Mouse (Mus musculus) embryo, embryonic 9.5 days (tissue): ENCODE measurements around the gene Dnajc1.

ENCODE experiments used
- DNase-seq: peaks from one replicate; pipeline ENCODE4 v3.0.0-alpha.2; 2017; ENCODE audit errors: extremely low spot score

The Dnajc1 gene

DNA sequence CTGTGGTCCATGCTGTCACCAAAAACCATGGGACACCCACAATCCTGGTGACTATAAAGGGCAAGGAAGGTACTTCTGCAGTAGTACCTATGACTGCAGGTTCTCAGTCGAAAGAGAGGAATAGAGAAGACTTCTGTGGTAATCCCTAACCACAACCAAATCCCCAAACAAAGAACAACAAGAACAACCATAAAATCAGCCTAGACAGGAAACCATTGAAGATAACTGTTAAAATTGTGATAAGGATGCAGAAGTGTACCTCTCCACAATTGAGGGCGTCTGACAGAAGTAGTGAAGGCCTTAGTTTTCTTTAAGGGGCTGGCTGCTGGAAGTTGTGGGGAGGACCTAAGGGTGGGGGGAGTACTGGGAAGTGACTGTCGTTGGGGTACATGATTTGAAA is 91.7 kb downstream of the Dnajc1 start:
- no peak for DNase-seq

DNA sequence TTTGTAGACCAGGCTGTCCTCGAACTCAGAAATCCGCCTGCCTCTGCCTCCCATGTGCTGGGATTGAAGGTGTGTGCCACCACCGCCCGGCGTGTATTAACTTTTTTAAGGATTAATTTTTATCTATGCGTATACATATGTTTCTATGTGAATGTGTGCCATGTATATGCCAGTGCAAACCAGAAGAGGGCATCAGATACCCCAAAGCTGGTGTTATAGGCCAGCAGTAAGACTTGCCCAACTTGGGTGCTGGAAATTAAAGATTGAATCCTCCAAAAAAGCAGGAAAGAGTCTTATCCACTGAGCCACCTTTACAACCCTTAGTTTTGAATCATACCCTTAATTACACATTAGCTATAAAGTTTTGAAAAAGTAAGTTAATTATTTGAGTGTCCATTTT is 107.5 kb downstream of the Dnajc1 start:
- DNase-seq = no peak

- DNase-seq = no peak
Measured at GRCm38 (mm10) chr2:18265736-18266135, 126.9 kb downstream of the Dnajc1 start.

DNA sequence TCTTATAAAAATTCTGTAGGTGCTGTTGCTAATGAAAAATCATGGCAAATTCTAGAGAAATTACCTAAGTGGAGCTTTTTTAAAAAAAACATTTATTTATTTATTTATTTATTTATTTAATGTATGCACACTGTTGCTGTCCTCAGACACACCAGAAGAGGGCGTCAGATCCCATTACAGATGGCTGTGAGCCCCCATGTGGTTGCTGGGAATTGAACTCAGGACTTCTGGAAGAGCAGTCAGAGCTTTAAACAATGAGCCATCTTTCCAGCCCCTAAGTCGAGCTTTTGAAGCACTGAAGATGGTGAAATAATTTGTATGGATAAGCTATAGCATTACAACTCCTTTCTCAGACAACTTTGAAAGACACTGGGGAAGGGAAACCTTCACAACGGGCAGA is 128.1 kb downstream of the Dnajc1 start:
- no peak for DNase-seq

GRCm38 (mm10) chr2:18262298-18262697 is 130.3 kb downstream of the Dnajc1 start:
- DNase-seq = no peak

GRCm38 (mm10) chr2:18249224-18249623 is 143.4 kb downstream of the Dnajc1 start:
- DNase-seq = no peak

GRCm38 (mm10) chr2:18235524-18235923 is 157.1 kb downstream of the Dnajc1 start:
- no peak for DNase-seq

- peak; percentile 57 for DNase-seq
Measured at GRCm38 (mm10) chr2:18232883-18233567, 159.6 kb downstream of the Dnajc1 start.

- DNase-seq = no peak
Measured at GRCm38 (mm10) chr2:18231143-18231542, 161.5 kb downstream of the Dnajc1 start.

DNA sequence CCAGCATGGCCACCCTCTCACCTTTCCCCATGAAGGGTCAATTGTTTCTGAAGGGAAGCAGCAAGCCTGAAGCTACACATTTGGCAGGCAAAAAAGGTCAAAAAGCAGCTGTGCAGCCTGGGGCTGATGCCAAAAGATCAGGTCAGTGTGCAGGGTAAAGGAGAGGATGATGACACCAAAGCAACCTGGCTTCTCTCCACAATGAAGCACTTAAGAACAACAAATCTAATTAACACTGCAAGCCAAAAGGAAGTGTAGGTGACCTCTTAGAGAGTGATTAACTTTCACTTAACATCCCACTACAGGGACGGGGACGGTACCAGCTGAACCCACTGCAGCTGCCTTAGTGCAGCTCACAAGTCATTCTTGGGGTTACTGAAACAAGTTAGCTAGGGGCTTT is 163.4 kb downstream of the Dnajc1 start:
- peak; percentile 63 for DNase-seq

DNA sequence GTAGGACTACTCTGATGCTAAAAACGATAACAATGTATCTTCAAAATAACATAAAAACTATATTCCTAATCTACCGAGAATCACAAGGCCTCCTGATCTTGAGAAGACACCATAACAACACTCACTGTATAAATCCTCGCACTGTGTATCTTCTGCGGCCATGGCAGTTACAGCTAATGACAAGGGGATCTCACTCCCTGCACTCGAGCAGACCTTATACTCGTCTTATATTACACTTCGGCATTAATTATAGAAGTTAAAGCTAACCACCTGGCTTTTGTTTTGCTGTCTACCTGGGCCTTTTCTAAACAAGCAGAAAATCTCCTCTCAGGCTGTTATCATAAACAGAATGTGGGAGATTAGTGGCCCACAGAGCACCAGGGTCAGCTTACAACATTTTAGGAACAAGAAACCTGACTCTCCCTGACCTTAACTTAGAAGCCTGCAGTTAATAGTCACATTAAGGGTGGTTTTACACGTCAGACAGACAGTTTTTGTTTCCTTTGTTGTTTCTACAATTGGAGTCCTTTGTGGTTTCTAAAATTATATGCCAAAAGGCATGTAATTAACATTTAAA is 164.1 kb downstream of the Dnajc1 start:
- peak; percentile 35 for DNase-seq

DNA sequence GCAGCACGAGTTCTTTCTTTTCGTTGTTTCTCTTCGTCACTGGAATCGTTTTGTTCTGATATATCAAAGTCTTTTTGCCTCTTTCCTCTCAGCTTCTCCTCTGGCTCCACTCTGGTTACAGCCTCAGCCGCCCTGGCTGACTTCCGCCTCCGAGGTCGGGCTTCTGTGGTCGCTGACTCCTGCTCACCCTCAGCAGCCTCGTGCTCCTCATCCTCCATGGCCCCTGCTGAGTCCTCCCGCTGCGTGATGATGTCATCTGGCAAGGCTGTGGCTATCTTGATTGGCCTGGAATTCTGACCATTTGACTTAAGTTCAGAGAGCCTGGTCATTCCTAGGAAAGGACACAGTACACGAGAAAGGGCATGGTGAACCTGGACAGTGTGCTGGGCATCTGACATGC is 173.1 kb downstream of the Dnajc1 start:
- DNase-seq = no peak

GRCm38 (mm10) chr2:18219136-18219535 is 173.5 kb downstream of the Dnajc1 start:
- DNase-seq = no peak

DNA sequence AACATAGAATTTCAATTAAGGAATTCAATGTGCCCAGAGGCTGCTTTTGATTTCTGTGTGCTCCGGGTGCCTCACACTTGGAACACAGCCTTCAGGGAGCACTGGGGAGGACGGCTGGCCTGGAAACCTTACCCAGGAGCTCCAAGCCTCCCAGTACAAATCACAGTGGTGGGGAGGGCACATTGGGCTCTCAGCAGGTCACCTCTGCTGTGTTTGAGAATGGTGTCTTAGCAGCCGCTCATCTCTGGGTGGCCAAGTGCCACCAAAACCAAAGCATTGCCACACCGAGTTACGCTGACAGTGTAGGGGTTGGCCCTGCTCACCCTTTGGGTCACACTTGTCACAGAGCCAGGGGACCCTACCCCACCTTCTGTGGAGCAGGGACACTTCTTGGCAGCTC is 174.1 kb downstream of the Dnajc1 start:
- no peak for DNase-seq

- no peak for DNase-seq
Measured at GRCm38 (mm10) chr2:18217867-18218266, 174.8 kb downstream of the Dnajc1 start.

- no peak for DNase-seq
Measured at GRCm38 (mm10) chr2:18214031-18214430, 178.6 kb downstream of the Dnajc1 start.

- DNase-seq = no peak
Measured at GRCm38 (mm10) chr2:18209948-18210347, 182.7 kb downstream of the Dnajc1 start.

GRCm38 (mm10) chr2:18209211-18209823 is 183.3 kb downstream of the Dnajc1 start:
- DNase-seq = no peak

DNA sequence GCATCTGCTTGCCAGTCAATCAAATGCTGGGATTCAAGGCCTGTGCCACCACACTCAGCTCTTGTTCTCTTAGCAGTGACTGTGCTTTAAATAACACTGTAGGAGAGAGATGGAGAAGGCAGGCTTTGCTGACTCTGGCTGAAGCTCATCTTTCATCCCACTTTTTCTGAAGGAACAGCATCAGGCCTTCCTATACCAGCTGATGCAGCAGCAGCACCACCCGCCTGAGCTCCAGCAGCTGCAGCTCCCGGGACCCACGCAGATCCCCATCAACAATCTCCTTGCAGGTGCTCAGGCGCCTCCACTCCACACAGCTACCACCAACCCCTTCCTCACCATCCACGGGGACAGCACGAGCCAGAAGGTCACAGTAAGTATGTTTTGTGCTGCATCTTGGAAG is 184.1 kb downstream of the Dnajc1 start:
- no peak for DNase-seq

DNA sequence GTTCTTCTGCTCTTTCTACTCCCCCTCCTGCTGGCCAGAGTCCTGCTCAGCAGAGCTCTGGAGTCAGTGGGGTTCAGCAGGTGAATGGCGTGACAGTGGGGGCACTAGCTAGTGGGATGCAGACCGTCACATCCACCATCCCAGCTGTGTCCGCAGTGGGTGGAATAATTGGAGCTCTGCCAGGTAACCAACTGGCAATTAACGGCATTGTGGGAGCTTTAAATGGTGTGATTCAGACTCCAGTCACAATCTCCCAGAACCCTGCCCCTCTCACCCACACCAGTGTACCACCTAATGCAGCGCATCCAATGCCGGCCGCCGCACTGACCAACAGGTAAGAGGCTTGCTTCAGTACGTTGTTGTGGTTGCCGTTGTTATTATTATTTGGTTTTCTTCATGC is 185.8 kb downstream of the Dnajc1 start:
- no peak for DNase-seq

DNA sequence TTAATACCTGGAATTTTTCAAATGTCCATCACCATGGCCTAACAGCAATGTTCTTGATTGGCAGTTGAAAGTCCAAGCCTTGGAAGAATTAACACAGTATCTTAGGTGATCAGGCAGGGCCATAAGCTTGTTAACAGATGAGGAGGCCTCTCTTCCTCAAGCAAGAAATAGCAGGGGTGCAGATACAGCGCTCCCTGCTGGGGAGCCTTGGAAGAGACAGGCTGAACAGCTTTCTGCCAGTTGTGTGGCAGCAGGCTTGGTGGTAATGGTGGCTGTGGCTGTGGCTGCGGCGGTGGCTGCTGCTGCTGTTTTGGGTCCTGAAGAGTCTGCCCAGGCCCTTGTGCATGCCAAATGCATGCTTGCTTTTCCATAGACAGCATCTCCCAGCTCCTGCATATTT is 187.5 kb downstream of the Dnajc1 start:
- DNase-seq = peak; percentile 61

- DNase-seq = no peak
Measured at GRCm38 (mm10) chr2:18202923-18203322, 189.7 kb downstream of the Dnajc1 start.

DNA sequence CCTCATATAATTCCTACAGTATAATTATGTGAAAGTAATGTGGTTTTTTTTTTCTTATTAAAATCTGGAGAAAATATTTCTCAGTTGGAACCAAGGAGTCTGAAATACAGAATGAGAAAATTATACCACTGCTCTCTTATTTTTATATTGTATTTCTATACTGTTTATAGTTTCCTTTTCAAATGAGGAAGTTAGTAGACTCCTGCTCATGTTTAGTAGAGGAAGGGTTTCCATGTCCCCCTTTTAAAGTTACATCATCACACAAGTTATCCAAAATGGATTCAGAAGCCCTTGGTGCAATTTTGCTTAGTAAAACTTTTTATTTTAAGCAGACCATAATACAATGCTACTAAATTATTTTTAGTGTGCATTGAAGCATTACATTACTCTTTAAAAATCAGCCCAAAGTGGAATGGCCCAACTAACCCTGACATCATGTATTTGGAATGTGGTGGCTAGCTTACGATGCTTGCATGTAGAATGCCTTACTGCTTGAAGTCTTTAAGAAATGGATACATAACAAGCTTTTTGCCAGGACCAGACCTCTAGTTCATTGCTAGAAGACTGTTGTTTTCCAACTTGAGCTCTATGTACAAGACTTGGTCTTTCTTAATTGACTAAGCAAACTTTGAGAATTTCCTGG is 190.7 kb downstream of the Dnajc1 start:
- no peak for DNase-seq
